Mouse (Mus musculus): Measurements from ENCODE around the gene Gm49361.

DNA sequence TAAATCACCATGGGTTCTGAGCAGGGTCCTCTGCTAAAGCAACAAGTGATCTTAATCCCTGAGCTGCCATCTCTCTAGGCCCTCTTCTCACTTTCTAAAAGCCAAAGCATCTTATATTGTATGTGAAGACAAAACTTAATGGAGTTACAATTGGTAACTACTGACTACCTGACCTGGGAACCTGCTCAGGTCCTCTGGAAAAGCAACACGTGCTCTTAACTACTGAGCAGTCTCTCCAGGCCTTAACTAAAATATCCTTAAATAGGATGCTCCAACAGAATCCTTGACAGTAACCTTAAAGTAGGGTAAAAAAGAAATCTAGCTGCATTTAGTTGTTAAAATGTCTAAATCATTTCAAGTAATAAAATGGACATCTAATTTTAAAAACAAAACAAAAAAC lies 82.3 kb downstream of the Gm49361 start:
- no peak for TF ChIP-seq TAL1 (conservative IDR thresholded peaks at IDR 0.05; ENCODE audit: low read depth, low read length)
- TF ChIP-seq CTCF (IDR thresholded peaks at IDR 0.05; ENCODE audit: low read depth, low read length): no peak

Measured in G1E (cell line).